Mouse (Mus musculus): ENCODE data around the gene Eps8l2.

DNA sequence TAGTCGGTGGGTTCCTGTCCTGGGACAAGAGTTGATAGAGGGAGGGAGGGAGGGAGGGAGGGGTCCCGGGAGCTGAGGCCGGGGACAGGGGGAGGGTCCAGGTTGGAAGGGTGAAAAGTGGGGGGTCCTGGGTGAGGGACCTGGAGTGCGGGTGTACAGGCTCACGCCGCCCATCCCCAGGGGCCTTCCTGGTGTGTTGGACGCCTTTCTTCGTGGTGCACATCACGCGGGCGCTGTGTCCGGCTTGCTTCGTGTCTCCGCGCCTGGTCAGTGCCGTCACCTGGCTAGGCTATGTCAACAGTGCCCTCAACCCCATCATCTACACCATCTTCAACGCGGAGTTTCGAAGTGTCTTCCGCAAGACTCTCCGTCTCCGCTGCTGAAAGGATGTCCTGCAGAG is 44.2 kb upstream of the Eps8l2 start:
- TF ChIP-seq CTCF (IDR thresholded peaks at IDR 0.05; ENCODE audit: extremely low read depth, insufficient read length, insufficient replicate concordance, low read depth, low read length) (no peak), POLR2A (IDR thresholded peaks at IDR 0.05; ENCODE audit: low read depth, low read length) (no peak)

Measured in small intestine, adult 2 months (tissue).